Mouse (Mus musculus): Measurements from ENCODE around the gene Unc93b1. TPM values are rescaled to one million over a fixed set of nuclear protein-coding genes. Genes with fewer than 3 reads are reported as not detected.

Unc93b1 gene
- polyA plus RNA-seq, 1 experiment from 2014 or later = 4.6 TPM

DNA sequence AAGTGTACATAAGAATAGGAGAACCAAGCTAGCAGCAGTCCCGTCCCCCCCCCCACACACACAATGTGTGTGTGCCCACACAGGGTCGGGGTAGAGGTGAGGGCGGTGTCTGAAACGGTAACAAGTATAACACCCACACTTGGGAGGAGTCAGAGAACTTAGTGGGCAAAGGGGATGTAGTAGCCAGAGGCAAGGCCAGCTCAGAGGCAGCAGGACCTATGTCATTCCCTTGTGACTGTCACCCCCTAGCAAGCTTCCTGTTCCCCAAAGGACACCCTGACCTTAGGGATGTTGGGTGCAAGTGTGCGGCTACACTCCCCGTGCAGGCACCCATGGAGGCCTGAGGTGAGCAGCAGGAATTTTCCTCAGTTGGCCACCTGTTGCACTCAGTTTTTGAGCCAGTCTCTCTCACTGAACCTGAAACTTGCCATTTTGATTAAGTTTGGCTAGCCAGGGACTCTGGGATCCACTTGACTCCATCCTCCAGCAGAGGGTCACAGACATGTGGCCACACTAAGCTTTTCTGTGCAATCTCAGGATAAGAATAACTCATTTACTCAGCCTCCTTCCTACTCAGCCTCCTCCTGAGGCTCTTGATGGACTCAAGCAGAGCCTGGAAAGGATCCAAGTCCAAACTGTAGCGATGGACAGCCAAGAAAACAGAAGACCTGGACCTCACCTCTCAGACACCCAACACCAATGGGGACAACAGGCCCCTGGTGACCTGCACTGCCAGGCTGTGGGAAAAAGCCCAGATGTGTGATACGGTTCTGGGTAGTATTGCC, 26.9 kb upstream of the Unc93b1 start:
- Histone ChIP-seq H3K9me3 (ENCODE audit: control insufficient read depth, low read length) (no peaks in the 10 kb centered on the region), H3K4me2 (ENCODE audit: low read depth, low read length) (no peak overlapping the region; the same call in 1 of the 2 replicates), H3K9ac (replicated peaks; ENCODE audit: low read depth, low read length) (no peak overlapping the region), H3K4me3 (ENCODE audit: low read depth, low read length) (no peak overlapping the region), H3K4me1 (ENCODE audit: control insufficient read depth, insufficient read depth, low read length) (peaks cover 9% of the 10 kb centered on the region), H3K27me3 (ENCODE audit: control insufficient read depth, insufficient read depth, low read length) (no peaks in the 10 kb centered on the region), H3K36me3 (ENCODE audit: control insufficient read depth, insufficient read depth, low read length) (peaks cover 13% of the 10 kb centered on the region; the same call in 1 of the 2 replicates), H3K27ac (ENCODE audit: low read depth, low read length) (no peak overlapping the region)
- ATAC-seq (ENCODE audit: low read depth) = no peak
- WGBS = 79% methylated on average over 8 of the region's 8 CpGs

GRCm38 (mm10) chr19:3910206-3910605, 24.8 kb upstream of the Unc93b1 start:
- Histone ChIP-seq H3K4me2 (ENCODE audit: low read depth, low read length) (no peak overlapping the region), H3K4me3 (ENCODE audit: low read depth, low read length) (no peak overlapping the region), H3K27ac (ENCODE audit: low read depth, low read length) (no peak overlapping the region), H3K9me3 (ENCODE audit: control insufficient read depth, low read length) (no peaks in the 10 kb centered on the region), H3K36me3 (ENCODE audit: control insufficient read depth, insufficient read depth, low read length) (peaks cover 13% of the 10 kb centered on the region; the same call in 1 of the 2 replicates), H3K27me3 (ENCODE audit: control insufficient read depth, insufficient read depth, low read length) (no peaks in the 10 kb centered on the region), H3K4me1 (ENCODE audit: control insufficient read depth, insufficient read depth, low read length) (peaks cover 18% of the 10 kb centered on the region), H3K9ac (replicated peaks; ENCODE audit: low read depth, low read length) (no peak overlapping the region)
- WGBS = 81% methylated on average over 5 of the region's 5 CpGs
- no peak for ATAC-seq (ENCODE audit: low read depth)

DNA sequence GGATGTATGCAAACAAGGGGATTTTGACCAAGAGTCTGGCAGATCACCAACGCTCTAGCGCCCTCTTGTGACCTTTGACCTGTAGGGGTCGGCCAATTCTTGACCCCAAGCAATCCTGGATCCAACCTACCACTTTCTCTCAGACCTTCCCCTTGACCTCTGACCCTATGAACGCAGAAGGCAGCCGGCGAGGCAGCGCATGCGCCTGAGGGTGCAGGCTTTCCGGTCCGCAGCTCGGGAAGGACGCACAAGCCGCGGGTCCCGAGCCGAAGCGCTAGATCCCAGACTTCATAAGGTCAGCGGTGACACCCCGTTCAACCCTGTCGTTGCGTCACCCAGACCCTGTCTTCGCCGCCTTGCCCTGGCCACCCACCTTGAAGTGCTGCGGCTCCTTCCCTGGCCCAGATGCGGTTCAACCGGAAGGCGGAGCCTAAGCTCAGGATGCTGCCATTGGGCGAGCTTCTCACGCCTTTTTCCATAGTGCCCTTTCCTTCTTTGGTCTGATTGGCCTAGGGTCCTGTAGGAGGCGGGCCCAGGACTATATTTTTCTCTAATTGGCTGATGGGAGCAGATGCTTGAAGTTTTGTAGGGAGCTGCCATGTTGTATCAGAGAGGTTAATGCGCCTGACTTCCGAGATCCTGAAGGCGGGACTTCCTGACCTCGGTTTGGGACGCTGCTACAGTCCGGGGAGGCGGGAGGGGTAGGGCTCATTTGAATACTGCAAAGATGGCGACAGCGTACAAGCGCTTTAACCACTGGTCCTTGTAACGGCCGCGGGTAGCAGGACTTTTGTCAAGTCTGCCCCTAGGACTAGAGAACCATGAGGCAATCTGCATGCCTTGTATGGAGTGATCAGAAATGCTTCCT, 22.4 kb upstream of the Unc93b1 start, which contains the start of gene Ndufs8:
Gene Ndufs8 (minus strand): TSS at position 438 of the 868 bp plus-strand sequence.
- Histone ChIP-seq H3K4me3 (ENCODE audit: low read depth, low read length) (peak within 1 kb of the TSS; percentile 68), H3K27ac (ENCODE audit: low read depth, low read length) (peak within 1 kb of the TSS; percentile 82), H3K36me3 (ENCODE audit: control insufficient read depth, insufficient read depth, low read length) (peaks cover 13% of the 10 kb centered on the region; the same call in 1 of the 2 replicates), H3K9ac (replicated peaks; ENCODE audit: low read depth, low read length) (peak within 1 kb of the TSS; percentile 68), H3K4me2 (ENCODE audit: low read depth, low read length) (peak within 1 kb of the TSS; percentile 79), H3K9me3 (ENCODE audit: control insufficient read depth, low read length) (no peaks in the 10 kb centered on the region), H3K4me1 (ENCODE audit: control insufficient read depth, insufficient read depth, low read length) (peaks cover 13% of the 10 kb centered on the region), H3K27me3 (ENCODE audit: control insufficient read depth, insufficient read depth, low read length) (no peaks in the 10 kb centered on the region)
- WGBS = under 1% methylated on average over 43 of the region's 43 CpGs
- peak; percentile 99 for ATAC-seq (ENCODE audit: low read depth)

DNA sequence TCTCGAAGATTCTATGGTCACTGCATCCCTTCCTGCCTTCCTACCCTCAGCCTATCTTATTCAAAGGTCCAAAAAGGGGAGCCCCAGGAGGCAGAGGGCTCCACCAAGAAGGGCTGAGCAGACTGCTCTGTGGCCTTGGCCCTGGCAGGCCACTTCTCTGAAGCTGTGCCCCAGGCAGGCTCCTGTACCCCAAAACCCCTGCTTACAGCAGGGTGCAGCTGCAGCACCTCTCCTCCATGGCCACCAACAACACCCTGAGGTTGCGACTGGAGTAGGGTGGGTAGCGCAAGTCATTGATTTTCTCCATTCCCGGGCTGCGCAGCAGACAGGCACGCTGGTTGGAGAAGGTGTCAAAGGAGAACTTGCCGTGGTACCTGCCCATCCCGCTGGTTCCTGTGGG, 21.3 kb upstream of the Unc93b1 start:
- no peaks in the 10 kb centered on the region for H3K9me3 ChIP-seq (ENCODE audit: control insufficient read depth, low read length)
- H3K27me3 ChIP-seq (ENCODE audit: control insufficient read depth, insufficient read depth, low read length) = no peaks in the 10 kb centered on the region
- H3K4me2 ChIP-seq (ENCODE audit: low read depth, low read length) = peak overlapping the region; percentile 79
- peaks cover 13% of the 10 kb centered on the region for H3K4me1 ChIP-seq (ENCODE audit: control insufficient read depth, insufficient read depth, low read length)
- ATAC-seq (ENCODE audit: low read depth) = no peak
- 87% methylated on average over 8 of the region's 8 CpGs for WGBS
- peaks cover 12% of the 10 kb centered on the region; the same call in 1 of the 2 replicates for H3K36me3 ChIP-seq (ENCODE audit: control insufficient read depth, insufficient read depth, low read length)
- no peak overlapping the region for H3K27ac ChIP-seq (ENCODE audit: low read depth, low read length)
- H3K4me3 ChIP-seq (ENCODE audit: low read depth, low read length) = peak overlapping the region; percentile 68
- H3K9ac ChIP-seq (replicated peaks; ENCODE audit: low read depth, low read length) = peak overlapping the region; percentile 54

DNA sequence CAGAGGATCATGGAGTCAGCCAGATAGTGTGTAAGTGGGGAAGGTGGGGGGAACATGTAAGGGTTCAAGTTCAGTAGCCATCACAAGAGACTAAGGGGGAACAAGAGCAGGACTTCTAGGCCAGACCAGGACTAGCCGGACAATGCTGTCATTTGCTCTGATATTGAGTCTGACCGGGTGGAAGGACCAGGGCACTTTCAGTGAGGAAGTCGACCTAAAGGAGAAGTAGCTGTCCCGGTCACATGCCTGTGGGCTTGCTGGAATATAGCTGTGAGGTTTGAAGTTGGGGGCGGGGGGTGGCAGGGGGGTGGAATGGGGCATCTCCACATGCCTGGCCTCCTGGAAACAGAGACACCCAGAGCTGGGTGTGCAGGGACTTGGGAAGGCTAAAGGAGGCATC, 20.5 kb upstream of the Unc93b1 start:
- Histone ChIP-seq H3K36me3 (ENCODE audit: control insufficient read depth, insufficient read depth, low read length) (peaks cover 8% of the 10 kb centered on the region; the same call in 1 of the 2 replicates), H3K4me2 (ENCODE audit: low read depth, low read length) (no peak overlapping the region), H3K27me3 (ENCODE audit: control insufficient read depth, insufficient read depth, low read length) (no peaks in the 10 kb centered on the region), H3K9ac (replicated peaks; ENCODE audit: low read depth, low read length) (no peak overlapping the region), H3K9me3 (ENCODE audit: control insufficient read depth, low read length) (no peaks in the 10 kb centered on the region), H3K4me1 (ENCODE audit: control insufficient read depth, insufficient read depth, low read length) (peaks cover 13% of the 10 kb centered on the region), H3K4me3 (ENCODE audit: low read depth, low read length) (no peak overlapping the region), H3K27ac (ENCODE audit: low read depth, low read length) (no peak overlapping the region)
- no peak for ATAC-seq (ENCODE audit: low read depth)
- WGBS = 96% methylated on average over 5 of the region's 5 CpGs

DNA sequence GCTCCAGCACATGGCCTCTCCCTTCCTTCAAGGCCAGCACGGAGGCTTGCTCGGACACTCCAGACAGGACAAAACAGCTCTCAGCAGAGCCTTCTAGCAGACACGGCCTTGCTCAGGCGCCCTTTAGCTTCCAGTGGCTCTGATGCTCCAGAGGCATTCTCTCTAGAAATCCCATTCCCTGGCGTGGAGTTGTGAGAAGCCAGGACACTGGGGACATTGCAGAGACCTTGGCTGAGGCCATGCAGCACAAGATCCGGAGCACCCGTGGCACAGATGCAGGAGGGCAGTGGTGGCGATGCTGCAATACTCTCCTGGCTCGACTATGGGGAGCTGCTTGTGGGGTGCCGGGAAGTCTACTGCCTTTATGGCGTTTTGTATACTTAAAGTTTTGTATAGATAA, 18.3 kb upstream of the Unc93b1 start:
- ATAC-seq (ENCODE audit: low read depth) = no peak
- WGBS = 81% methylated on average over 11 of the region's 11 CpGs
- Histone ChIP-seq H3K27me3 (ENCODE audit: control insufficient read depth, insufficient read depth, low read length) (no peaks in the 10 kb centered on the region), H3K36me3 (ENCODE audit: control insufficient read depth, insufficient read depth, low read length) (no peaks in the 10 kb centered on the region), H3K9me3 (ENCODE audit: control insufficient read depth, low read length) (no peaks in the 10 kb centered on the region), H3K4me1 (ENCODE audit: control insufficient read depth, insufficient read depth, low read length) (peaks cover 13% of the 10 kb centered on the region), H3K27ac (ENCODE audit: low read depth, low read length) (no peak overlapping the region), H3K4me2 (ENCODE audit: low read depth, low read length) (no peak overlapping the region), H3K9ac (replicated peaks; ENCODE audit: low read depth, low read length) (no peak overlapping the region), H3K4me3 (ENCODE audit: low read depth, low read length) (no peak overlapping the region)

DNA sequence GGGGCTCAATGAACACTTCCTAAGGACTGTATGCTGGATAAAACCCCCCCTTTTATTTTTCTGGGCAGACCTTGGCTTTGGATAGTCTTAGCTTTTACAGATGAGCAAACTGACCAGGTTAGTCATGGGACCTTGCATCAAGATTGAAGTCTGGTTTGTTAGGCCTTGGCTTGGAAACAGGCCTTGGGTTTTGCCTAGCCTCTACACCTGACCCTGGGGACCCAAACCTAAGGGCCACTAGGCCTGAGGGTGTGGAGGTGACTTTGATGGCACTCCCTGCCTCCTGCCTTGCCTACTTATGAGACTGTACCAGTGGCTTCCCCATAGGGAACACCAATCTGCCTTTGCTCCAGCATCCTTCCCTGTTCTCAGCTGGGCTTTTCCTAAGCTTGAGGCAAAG, 15.1 kb upstream of the Unc93b1 start:
- ATAC-seq (ENCODE audit: low read depth) = no peak
- no peaks in the 10 kb centered on the region for H3K36me3 ChIP-seq (ENCODE audit: control insufficient read depth, insufficient read depth, low read length)
- H3K9me3 ChIP-seq (ENCODE audit: control insufficient read depth, low read length) = no peaks in the 10 kb centered on the region
- no peak overlapping the region for H3K9ac ChIP-seq (replicated peaks; ENCODE audit: low read depth, low read length)
- no peak overlapping the region for H3K27ac ChIP-seq (ENCODE audit: low read depth, low read length)
- H3K27me3 ChIP-seq (ENCODE audit: control insufficient read depth, insufficient read depth, low read length) = no peaks in the 10 kb centered on the region
- H3K4me1 ChIP-seq (ENCODE audit: control insufficient read depth, insufficient read depth, low read length) = no peaks in the 10 kb centered on the region
- no peak overlapping the region for H3K4me3 ChIP-seq (ENCODE audit: low read depth, low read length)
- H3K4me2 ChIP-seq (ENCODE audit: low read depth, low read length) = no peak overlapping the region

- no peak for ATAC-seq (ENCODE audit: low read depth)
- no peak overlapping the region for H3K9ac ChIP-seq (replicated peaks; ENCODE audit: low read depth, low read length)
- no peaks in the 10 kb centered on the region for H3K4me1 ChIP-seq (ENCODE audit: control insufficient read depth, insufficient read depth, low read length)
- 62% methylated on average over 10 of the region's 10 CpGs for WGBS
- H3K27me3 ChIP-seq (ENCODE audit: control insufficient read depth, insufficient read depth, low read length) = no peaks in the 10 kb centered on the region
- no peak overlapping the region for H3K27ac ChIP-seq (ENCODE audit: low read depth, low read length)
- no peak overlapping the region for H3K4me3 ChIP-seq (ENCODE audit: low read depth, low read length)
- H3K9me3 ChIP-seq (ENCODE audit: control insufficient read depth, low read length) = no peaks in the 10 kb centered on the region
- H3K4me2 ChIP-seq (ENCODE audit: low read depth, low read length) = no peak overlapping the region
- H3K36me3 ChIP-seq (ENCODE audit: control insufficient read depth, insufficient read depth, low read length) = no peaks in the 10 kb centered on the region
These were observed 12.2 kb upstream of the Unc93b1 start for GRCm38 (mm10) chr19:3922661-3923371.
